ENCODE assay signal across 23 mouse cellular contexts in genomic region chr13:104171711-104172110, GRCm38 (mm10).
"Had no signal": no experiment of that assay in that cellular context is flagged by ENCODE, and none has a peak within 500 bp of the region (broad histone marks: within the 10 kb centered on the region; RNA-seq: fewer than 3 reads in every experiment).

No protein-coding gene starts in this region.

- H3K27me3 ChIP-seq: kidney, embryonic 15.5 days; limb, embryonic 12.5 days; limb, embryonic 15.5 days; lung, embryonic 15.5 days; megakaryocyte, embryonic 14.5 days; midbrain, embryonic 13.5 days; neural tube, embryonic 13.5 days; stomach, embryonic 15.5 days had no signal

- H3K4me1 ChIP-seq: stomach, embryonic 15.5 days had no signal

- H3K27ac ChIP-seq: kidney, embryonic 15.5 days; left cerebral cortex, adult 2 months; limb, embryonic 12.5 days; limb, embryonic 15.5 days; liver, embryonic 14.5 days; lung, embryonic 15.5 days; midbrain, embryonic 10.5 days; midbrain, embryonic 13.5 days; neural tube, embryonic 13.5 days; stomach, embryonic 15.5 days had no signal

- H3K4me3 ChIP-seq: kidney, embryonic 15.5 days; left cerebral cortex, adult 2 months; limb, embryonic 12.5 days; limb, embryonic 15.5 days; lung, embryonic 15.5 days; megakaryocyte, embryonic 14.5 days; midbrain, embryonic 10.5 days; midbrain, embryonic 13.5 days; myocyte; neural tube, embryonic 13.5 days; stomach, embryonic 15.5 days had no signal

- ATAC-seq: midbrain, embryonic 13.5 days; midbrain, embryonic 16.5 days had no signal

- H3K9ac ChIP-seq: kidney, embryonic 15.5 days; limb, embryonic 12.5 days; limb, embryonic 15.5 days; liver, embryonic 14.5 days; lung, embryonic 15.5 days; midbrain, embryonic 13.5 days; neural tube, embryonic 13.5 days; stomach, embryonic 15.5 days had no signal

- H3K4me2 ChIP-seq: kidney, embryonic 15.5 days; limb, embryonic 12.5 days; limb, embryonic 15.5 days; lung, embryonic 15.5 days; midbrain, embryonic 13.5 days; neural tube, embryonic 13.5 days; stomach, embryonic 15.5 days had no signal

- H3K9me3 ChIP-seq: kidney, embryonic 15.5 days; limb, embryonic 12.5 days; limb, embryonic 15.5 days; lung, embryonic 15.5 days; megakaryocyte, embryonic 14.5 days; midbrain, embryonic 13.5 days; stomach, embryonic 15.5 days had no signal

- DNase-seq: kidney, postnatal 10 days; kidney, postnatal 36 days; layer of hippocampus, postnatal 36 days; lung, adult 18-20 months; lung, postnatal 10 days; lung, postnatal 36 days; retina, postnatal 1 day; right cerebral cortex, postnatal 25 days; spleen, adult 18-20 months; thymus, postnatal 25 days had no signal
